Mouse (Mus musculus) heart, embryonic 15.5 days (tissue): Measurements from ENCODE around the gene Ms4a1. TPM values are rescaled to one million over a fixed set of nuclear protein-coding genes. Genes with fewer than 3 reads are reported as not detected.
"Not testable (repeated sequence)": the region's sequence is repeated elsewhere in the genome, so short reads cannot be mapped to it uniquely, and the experiment has no call there.

Experiments
- ATAC-seq: fragments of 200-750 bp; cut with Nextera tagmentation; replicated peaks from 2 replicates; pipeline ENCODE4 v1.8.0; 2017; ENCODE audit warnings: low read depth, moderate TSS enrichment; ENCODE audit not compliant: insufficient number of reproducible peaks, insufficient read depth, low FRiP score
- H3K27ac ChIP-seq: fragments of 300-500 bp; sonication (generic); 2 replicates; pipeline ENCODE4 v1.5.1; 2015; ENCODE audit warnings: mild to moderate bottlenecking, inconsistent platforms
- H3K27me3 ChIP-seq: fragments of 300-500 bp; sonication (generic); 2 replicates; pipeline ENCODE4 v1.6.1; 2015; ENCODE audit warnings: inconsistent platforms
- H3K36me3 ChIP-seq: fragments of 300-500 bp; sonication (generic); 2 replicates; pipeline ENCODE4 v1.6.1; 2015; ENCODE audit warnings: mild to moderate bottlenecking, inconsistent platforms
- H3K4me1 ChIP-seq: fragments of 300-500 bp; sonication (generic); replicated peaks from 2 replicates; pipeline ENCODE4 v1.6.1; 2015; ENCODE audit warnings: inconsistent platforms
- H3K4me2 ChIP-seq: fragments of 300-500 bp; sonication (generic); 2 replicates; pipeline ENCODE4 v1.6.1; 2015; ENCODE audit warnings: inconsistent platforms, mild to moderate bottlenecking, moderate library complexity
- H3K4me3 ChIP-seq: fragments of 300-500 bp; sonication (generic); 2 replicates; pipeline ENCODE4 v1.5.1; 2015; ENCODE audit warnings: mild to moderate bottlenecking, inconsistent platforms
- H3K9ac ChIP-seq: fragments of 300-500 bp; sonication (generic); 2 replicates; pipeline ENCODE4 v1.6.1; 2015; ENCODE audit warnings: mild to moderate bottlenecking, inconsistent platforms
- H3K9me3 ChIP-seq: fragments of 300-500 bp; sonication (generic); replicated peaks from 2 replicates; pipeline ENCODE4 v1.6.1; 2016; ENCODE audit warnings: inconsistent platforms
- WGBS: fragments of 180-500 bp; shearing (Covaris S2); methylation state at CpG from one replicate; pipeline ENCODE4 v1.1.7; 2015; ENCODE audit warnings: mixed read lengths; 5-methylcytosine and 5-hydroxymethylcytosine counted together
- polyA plus RNA-seq: library from polyadenylated mRNA; unstranded; fragments of >200 nt; fragmentation: Nextera tagmentation; extraction: Ambion mirVana; gene quantifications from 2 replicates; pipeline ENCODE4 v1.2.1, GENCODE M21; 2015

Gene Ms4a1
- polyA plus RNA-seq, 1 experiment from 2014 or later = not detected

- Histone ChIP-seq H3K4me3 (no peak overlapping the region), H3K36me3 (no peaks in the 10 kb centered on the region), H3K9me3 (no peaks in the 10 kb centered on the region), H3K4me2 (no peak overlapping the region), H3K4me1 (no peaks in the 10 kb centered on the region), H3K27me3 (no peaks in the 10 kb centered on the region), H3K27ac (no peak overlapping the region), H3K9ac (no peak overlapping the region)
- ATAC-seq = no peak
- 72% methylated on average over 3 of the region's 3 CpGs for WGBS
These were observed 2.5 kb downstream of the Ms4a1 start for GRCm38 (mm10) chr19:11263549-11263948.

- not testable (repeated sequence) for H3K27me3 ChIP-seq, H3K9ac ChIP-seq, H3K9me3 ChIP-seq, ATAC-seq, H3K4me3 ChIP-seq, H3K4me2 ChIP-seq, H3K36me3 ChIP-seq, H3K4me1 ChIP-seq, H3K27ac ChIP-seq
- WGBS = 59% methylated on average over 4 of the region's 4 CpGs
These were observed 3.1 kb downstream of the Ms4a1 start for GRCm38 (mm10) chr19:11262932-11263331.

GRCm38 (mm10) chr19:11261522-11261921, 4.5 kb downstream of the Ms4a1 start:
- no peak overlapping the region for H3K27ac ChIP-seq
- no peak for ATAC-seq
- H3K9ac ChIP-seq = no peak overlapping the region
- no peak overlapping the region for H3K4me2 ChIP-seq
- H3K4me1 ChIP-seq = no peaks in the 10 kb centered on the region
- 75% methylated on average over 2 of the region's 2 CpGs for WGBS
- H3K9me3 ChIP-seq = no peaks in the 10 kb centered on the region
- H3K36me3 ChIP-seq = no peaks in the 10 kb centered on the region
- H3K27me3 ChIP-seq = no peaks in the 10 kb centered on the region
- no peak overlapping the region for H3K4me3 ChIP-seq

- H3K27ac ChIP-seq = no peak overlapping the region
- no peaks in the 10 kb centered on the region for H3K27me3 ChIP-seq
- no peaks in the 10 kb centered on the region for H3K9me3 ChIP-seq
- H3K9ac ChIP-seq = no peak overlapping the region
- H3K36me3 ChIP-seq = no peaks in the 10 kb centered on the region
- no peaks in the 10 kb centered on the region for H3K4me1 ChIP-seq
- H3K4me2 ChIP-seq = no peak overlapping the region
- ATAC-seq = no peak
- H3K4me3 ChIP-seq = no peak overlapping the region
These were observed 21.8 kb downstream of the Ms4a1 start for GRCm38 (mm10) chr19:11244230-11244629.

GRCm38 (mm10) chr19:11242560-11242959, 23.5 kb downstream of the Ms4a1 start:
- no peak for ATAC-seq
- H3K9ac ChIP-seq = no peak overlapping the region
- no peak overlapping the region for H3K4me2 ChIP-seq
- 62% methylated on average over 5 of the region's 5 CpGs for WGBS
- no peak overlapping the region for H3K27ac ChIP-seq
- H3K27me3 ChIP-seq = no peaks in the 10 kb centered on the region
- no peak overlapping the region for H3K4me3 ChIP-seq
- H3K9me3 ChIP-seq = no peaks in the 10 kb centered on the region
- H3K4me1 ChIP-seq = no peaks in the 10 kb centered on the region
- no peaks in the 10 kb centered on the region for H3K36me3 ChIP-seq

- ATAC-seq = no peak
- H3K27me3 ChIP-seq = no peaks in the 10 kb centered on the region
- no peak overlapping the region for H3K4me3 ChIP-seq
- H3K9me3 ChIP-seq = no peaks in the 10 kb centered on the region
- no peak overlapping the region for H3K27ac ChIP-seq
- no peak overlapping the region for H3K9ac ChIP-seq
- H3K4me2 ChIP-seq = no peak overlapping the region
- no peaks in the 10 kb centered on the region for H3K36me3 ChIP-seq
- H3K4me1 ChIP-seq = no peaks in the 10 kb centered on the region
These were observed 30.2 kb downstream of the Ms4a1 start for GRCm38 (mm10) chr19:11235820-11236219.

- no peak overlapping the region for H3K9ac ChIP-seq
- H3K4me3 ChIP-seq = no peak overlapping the region
- 59% methylated on average over 5 of the region's 5 CpGs for WGBS
- H3K4me1 ChIP-seq = no peaks in the 10 kb centered on the region
- no peak overlapping the region for H3K4me2 ChIP-seq
- H3K9me3 ChIP-seq = no peaks in the 10 kb centered on the region
- no peaks in the 10 kb centered on the region for H3K36me3 ChIP-seq
- H3K27ac ChIP-seq = no peak overlapping the region
- no peak for ATAC-seq
- no peaks in the 10 kb centered on the region for H3K27me3 ChIP-seq
These were observed 30.9 kb downstream of the Ms4a1 start for GRCm38 (mm10) chr19:11234921-11235735.

- Histone ChIP-seq H3K9ac (no peak overlapping the region), H3K27me3 (no peaks in the 10 kb centered on the region), H3K36me3 (no peaks in the 10 kb centered on the region), H3K27ac (no peak overlapping the region), H3K4me3 (no peak overlapping the region), H3K9me3 (no peaks in the 10 kb centered on the region), H3K4me1 (no peaks in the 10 kb centered on the region), H3K4me2 (no peak overlapping the region)
- WGBS = 68% methylated on average over 5 of the region's 5 CpGs
- ATAC-seq = no peak
These were observed 31.8 kb downstream of the Ms4a1 start for GRCm38 (mm10) chr19:11234244-11234643.

- H3K4me3 ChIP-seq = no peak within 1 kb of the TSS
- no peaks in the 10 kb centered on the region for H3K27me3 ChIP-seq
- H3K9ac ChIP-seq = no peak within 1 kb of the TSS
- ATAC-seq = no peak
- H3K4me1 ChIP-seq = no peaks in the 10 kb centered on the region
- no peak within 1 kb of the TSS for H3K27ac ChIP-seq
- H3K9me3 ChIP-seq = no peaks in the 10 kb centered on the region
- WGBS = 65% methylated on average over 5 of the region's 5 CpGs
- H3K36me3 ChIP-seq = no peaks in the 10 kb centered on the region
- H3K4me2 ChIP-seq = no peak within 1 kb of the TSS
These were observed 33.7 kb downstream of the Ms4a1 start, which contains the start of gene Ms4a12 for GRCm38 (mm10) chr19:11232348-11232747. Gene Ms4a12 (minus strand): TSS chr19:11232448.

Other genes with a start within 250 kb of the Ms4a1 start
- gene Ms4a18, start 248.2 kb downstream of the Ms4a1 start, polyA plus RNA-seq = not detected in 2 replicates
- 0.11 TPM in 1 of 2 replicates, not detected in the other for gene Ms4a8a, start 185.1 kb downstream of the Ms4a1 start, polyA plus RNA-seq
- not detected in 2 replicates for gene 1700017D01Rik, start 135.4 kb downstream of the Ms4a1 start, polyA plus RNA-seq
- gene 1700025F22Rik, start 100.9 kb downstream of the Ms4a1 start, polyA plus RNA-seq = not detected in 2 replicates
- gene Ms4a13, start 69.5 kb downstream of the Ms4a1 start, polyA plus RNA-seq = not detected in 2 replicates
- gene Ms4a12, start 33.8 kb downstream of the Ms4a1 start, polyA plus RNA-seq = not detected in 2 replicates
- not detected in 2 replicates for gene Ms4a5, start 17.6 kb upstream of the Ms4a1 start, polyA plus RNA-seq
- 0.05 TPM in 2 replicates for gene Ms4a14, start 48.2 kb upstream of the Ms4a1 start, polyA plus RNA-seq
- gene Ms4a7, start 69.9 kb upstream of the Ms4a1 start, polyA plus RNA-seq = 4.6 and 7.0 TPM in 2 replicates
- gene Ms4a4a, start 109.3 kb upstream of the Ms4a1 start, polyA plus RNA-seq = 4.0 and 8.1 TPM in 2 replicates
- gene Ms4a4c, start 138.5 kb upstream of the Ms4a1 start, polyA plus RNA-seq = 1.1 and 1.4 TPM in 2 replicates
- gene Ms4a4b, start 177.3 kb upstream of the Ms4a1 start, polyA plus RNA-seq = 0.16 and 1.5 TPM in 2 replicates
- 4.5 and 5.8 TPM in 2 replicates for gene Ms4a6c, start 203.1 kb upstream of the Ms4a1 start, polyA plus RNA-seq
- not detected in 2 replicates for gene Gm8369, start 219.7 kb upstream of the Ms4a1 start, polyA plus RNA-seq